Mouse (Mus musculus) liver, postnatal 0 days (tissue): Measurements from ENCODE around the gene Kyat1.

Experiments used
- CTCF ChIP-seq: sonication (generic); IDR thresholded peaks from 2 replicates; pipeline ENCODE4 v1.5.1; 2016; ENCODE audit warnings: antibody characterized with exemption, low read depth
- EP300 ChIP-seq: IDR thresholded peaks from 2 replicates; pipeline ENCODE4 v1.6.1; 2016; ENCODE audit warnings: antibody characterized with exemption, low read depth, mild to moderate bottlenecking

DNA sequence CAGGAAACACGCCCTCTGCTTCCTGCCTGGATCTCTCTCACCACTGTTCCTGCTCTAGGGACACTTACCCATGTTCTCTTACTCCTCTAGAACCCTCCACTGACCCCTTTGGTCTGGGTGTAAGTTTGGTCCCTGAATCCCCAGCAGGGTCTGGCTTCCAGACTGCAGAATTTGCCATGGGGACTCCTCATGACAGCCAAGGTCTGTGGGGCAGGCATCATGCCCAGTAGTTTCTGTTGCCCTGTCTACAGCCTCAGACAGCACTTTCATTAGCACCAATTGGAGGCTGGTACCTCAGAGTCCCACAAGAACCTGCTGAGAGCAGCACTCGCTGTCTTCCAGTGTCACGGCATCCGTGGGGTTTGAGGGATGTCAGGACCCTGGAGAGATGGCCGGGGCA lies 2.2 kb upstream of the Kyat1 start:
- TF ChIP-seq CTCF (no peak), EP300 (no peak)
